Mouse (Mus musculus): Measurements from ENCODE around the gene Mta1. TPM values are rescaled to one million over a fixed set of nuclear protein-coding genes. Genes with fewer than 3 reads are reported as not detected.
A peak's percentile ranks its signal among the peaks of the same experiment; 100 is the strongest.

Mta1 gene
- polyA plus RNA-seq, 1 experiment: 101 TPM

DNA sequence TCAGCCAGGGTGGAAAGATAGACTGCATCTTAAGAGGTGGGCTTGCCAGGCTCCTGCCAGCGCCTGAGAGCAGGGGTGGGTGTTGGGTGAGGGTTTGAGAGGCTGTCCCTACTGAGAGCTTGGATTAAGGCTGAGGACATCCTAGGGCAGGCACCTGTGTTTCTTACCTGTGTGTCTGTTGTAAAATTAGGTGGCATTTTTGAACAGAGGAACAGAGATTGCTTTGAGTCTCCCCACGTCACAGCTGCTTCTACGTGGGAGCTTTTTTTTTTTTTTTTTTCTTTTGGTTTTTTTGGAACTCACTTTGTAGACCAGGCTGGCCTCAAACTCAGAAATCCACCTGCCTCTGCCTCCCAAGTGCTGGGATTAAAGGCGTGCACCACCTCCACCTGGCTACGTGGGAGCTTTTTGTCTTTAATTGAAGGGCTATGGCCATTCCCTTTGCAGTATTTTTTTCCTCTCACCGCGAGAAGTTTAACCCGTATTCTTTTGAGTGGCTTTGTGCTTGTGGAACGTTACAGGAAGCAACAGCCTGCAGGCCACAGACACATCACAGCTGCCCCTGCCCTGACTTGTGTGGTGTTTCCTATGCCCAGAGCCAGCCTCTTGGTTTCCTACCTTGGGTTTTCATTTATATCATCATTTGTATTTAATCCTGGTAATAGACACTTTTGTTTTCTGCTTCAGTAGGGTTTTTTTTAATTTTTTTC, 3.3 kb downstream of the Mta1 start:
- Histone ChIP-seq H3K4me2 (ENCODE audit: low read depth) (no peak overlapping the region), H3ac (ENCODE audit: control insufficient read depth, insufficient read length) (no peak overlapping the region), H3K4me3 (no peak overlapping the region), H3K79me2 (ENCODE audit: control insufficient read depth, insufficient read depth) (peaks cover 76% of the 10 kb centered on the region), H3K36me3 (ENCODE audit: control insufficient read depth, insufficient read depth) (no peaks in the 10 kb centered on the region), H3K27me3 (ENCODE audit: control insufficient read depth, insufficient read depth, insufficient read length) (no peaks in the 10 kb centered on the region)
- TF ChIP-seq E2F4 (IDR thresholded peaks at IDR 0.05; ENCODE audit: insufficient read depth) (no peak), MAX (IDR thresholded peaks at IDR 0.05; ENCODE audit: low read depth) (no peak), USF1 (IDR thresholded peaks at IDR 0.05; ENCODE audit: low read depth) (no peak), CEBPB (IDR thresholded peaks at IDR 0.05; ENCODE audit: insufficient read depth, poor library complexity, severe bottlenecking) (no peak)

- TF ChIP-seq MAX (IDR thresholded peaks at IDR 0.05; ENCODE audit: low read depth) (no peak), TCF3 (IDR thresholded peaks at IDR 0.05; ENCODE audit: insufficient read length, low read depth) (no peak), POLR2A (IDR thresholded peaks at IDR 0.05; ENCODE audit: insufficient read length, low read depth) (no peak), TCF12 (IDR thresholded peaks at IDR 0.05; ENCODE audit: insufficient read depth, poor library complexity, severe bottlenecking) (no peak), SRF (IDR thresholded peaks at IDR 0.05; ENCODE audit: control insufficient read depth, insufficient read length, low read depth) (no peak), CEBPB (IDR thresholded peaks at IDR 0.05; ENCODE audit: insufficient read depth, poor library complexity, severe bottlenecking) (no peak), REST (IDR thresholded peaks at IDR 0.05; ENCODE audit: insufficient read depth, insufficient read length) (no peak), MYOG (IDR thresholded peaks at IDR 0.05; ENCODE audit: control insufficient read depth in 1 of 3, insufficient read depth in 1 of 3, insufficient read length in 2 of 3, low read depth in 2 of 3) (no peak), E2F4 (IDR thresholded peaks at IDR 0.05; ENCODE audit: insufficient read depth) (no peak), USF1 (IDR thresholded peaks at IDR 0.05; ENCODE audit: low read depth) (no peak), MYOD1 (IDR thresholded peaks at IDR 0.05; ENCODE audit: control insufficient read depth in 1 of 3, insufficient read length in 2 of 3, low read depth in 2 of 3) (no peak), POLR2AphosphoS2 (IDR thresholded peaks at IDR 0.05; ENCODE audit: insufficient read length, low read depth) (no peak)
- no peak overlapping the region for H3K4me2 ChIP-seq (ENCODE audit: low read depth)
- H3K79me2 ChIP-seq (ENCODE audit: control insufficient read depth, insufficient read depth): peaks cover 86% of the 10 kb centered on the region
- H3K4me3 ChIP-seq: no peak overlapping the region
- H3K27me3 ChIP-seq (ENCODE audit: control insufficient read depth, insufficient read depth, insufficient read length): no peaks in the 10 kb centered on the region
- no peak overlapping the region for H3ac ChIP-seq (ENCODE audit: control insufficient read depth, insufficient read length)
- H3K36me3 ChIP-seq (ENCODE audit: control insufficient read depth, insufficient read depth): no peaks in the 10 kb centered on the region
Measured at GRCm38 (mm10) chr12:113102461-113102860, 4.4 kb downstream of the Mta1 start.

DNA sequence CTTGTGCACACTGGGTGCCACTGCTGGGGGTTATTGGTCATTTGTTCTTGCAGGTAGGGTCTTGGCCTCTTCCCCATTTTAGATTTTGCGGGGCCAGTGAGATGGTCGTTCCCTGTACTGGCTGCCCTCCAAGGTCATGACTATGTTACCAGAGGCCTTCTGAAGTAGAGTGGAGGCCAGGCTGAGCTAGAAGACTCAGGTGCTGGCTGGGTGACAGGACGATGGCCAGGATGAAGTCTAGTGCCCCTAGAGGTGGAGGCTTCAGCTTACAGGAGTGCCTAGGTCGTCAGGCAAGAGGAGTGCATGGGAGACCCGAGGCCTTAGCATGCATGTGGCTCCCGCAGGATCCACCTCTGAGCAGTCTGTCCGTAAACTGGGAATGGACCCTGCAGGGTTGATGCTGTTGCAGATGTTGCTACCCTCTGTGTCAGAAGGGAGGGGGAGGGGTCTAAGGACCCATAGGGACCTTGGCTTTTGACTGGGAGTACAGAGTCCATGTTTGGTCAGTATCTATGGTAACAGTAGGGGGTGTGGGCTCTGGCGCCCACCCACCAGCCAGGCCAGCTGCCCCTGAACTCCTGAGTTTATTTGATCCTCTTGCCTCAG, 5.9 kb downstream of the Mta1 start:
- Histone ChIP-seq H3K79me2 (ENCODE audit: control insufficient read depth, insufficient read depth) (peaks cover 98% of the 10 kb centered on the region), H3K4me2 (ENCODE audit: low read depth) (no peak overlapping the region), H3K4me3 (no peak overlapping the region), H3ac (ENCODE audit: control insufficient read depth, insufficient read length) (no peak overlapping the region), H3K36me3 (ENCODE audit: control insufficient read depth, insufficient read depth) (no peaks in the 10 kb centered on the region), H3K27me3 (ENCODE audit: control insufficient read depth, insufficient read depth, insufficient read length) (no peaks in the 10 kb centered on the region)
- TF ChIP-seq POLR2A (IDR thresholded peaks at IDR 0.05; ENCODE audit: insufficient read length, low read depth): no peak
- TF ChIP-seq POLR2AphosphoS2 (IDR thresholded peaks at IDR 0.05; ENCODE audit: insufficient read length, low read depth): no peak
- no peak for TF ChIP-seq SRF (IDR thresholded peaks at IDR 0.05; ENCODE audit: control insufficient read depth, insufficient read length, low read depth)
- TF ChIP-seq TCF12 (IDR thresholded peaks at IDR 0.05; ENCODE audit: insufficient read depth, poor library complexity, severe bottlenecking): no peak
- no peak for TF ChIP-seq TCF3 (IDR thresholded peaks at IDR 0.05; ENCODE audit: insufficient read length, low read depth)
- no peak for TF ChIP-seq MYOD1 (IDR thresholded peaks at IDR 0.05; ENCODE audit: control insufficient read depth in 1 of 3, insufficient read length in 2 of 3, low read depth in 2 of 3)
- TF ChIP-seq USF1 (IDR thresholded peaks at IDR 0.05; ENCODE audit: low read depth): no peak
- no peak for TF ChIP-seq MAX (IDR thresholded peaks at IDR 0.05; ENCODE audit: low read depth)
- no peak for TF ChIP-seq REST (IDR thresholded peaks at IDR 0.05; ENCODE audit: insufficient read depth, insufficient read length)
- TF ChIP-seq MYOG (IDR thresholded peaks at IDR 0.05; ENCODE audit: control insufficient read depth in 1 of 3, insufficient read depth in 1 of 3, insufficient read length in 2 of 3, low read depth in 2 of 3): no peak
- TF ChIP-seq E2F4 (IDR thresholded peaks at IDR 0.05; ENCODE audit: insufficient read depth): no peak
- no peak for TF ChIP-seq CEBPB (IDR thresholded peaks at IDR 0.05; ENCODE audit: insufficient read depth, poor library complexity, severe bottlenecking)

- Histone ChIP-seq H3K4me3 (no peak overlapping the region), H3K79me2 (ENCODE audit: control insufficient read depth, insufficient read depth) (peaks cover 89% of the 10 kb centered on the region), H3K27me3 (ENCODE audit: control insufficient read depth, insufficient read depth, insufficient read length) (no peaks in the 10 kb centered on the region), H3K4me2 (ENCODE audit: low read depth) (peak overlapping the region; percentile 35), H3ac (ENCODE audit: control insufficient read depth, insufficient read length) (no peak overlapping the region), H3K36me3 (ENCODE audit: control insufficient read depth, insufficient read depth) (no peaks in the 10 kb centered on the region)
- TF ChIP-seq MYOG (IDR thresholded peaks at IDR 0.05; ENCODE audit: control insufficient read depth in 1 of 3, insufficient read depth in 1 of 3, insufficient read length in 2 of 3, low read depth in 2 of 3) (no peak), CEBPB (IDR thresholded peaks at IDR 0.05; ENCODE audit: insufficient read depth, poor library complexity, severe bottlenecking) (no peak), TCF3 (IDR thresholded peaks at IDR 0.05; ENCODE audit: insufficient read length, low read depth) (no peak), USF1 (IDR thresholded peaks at IDR 0.05; ENCODE audit: low read depth) (no peak), E2F4 (IDR thresholded peaks at IDR 0.05; ENCODE audit: insufficient read depth) (no peak), MAX (IDR thresholded peaks at IDR 0.05; ENCODE audit: low read depth) (no peak), POLR2AphosphoS2 (IDR thresholded peaks at IDR 0.05; ENCODE audit: insufficient read length, low read depth) (no peak), POLR2A (IDR thresholded peaks at IDR 0.05; ENCODE audit: insufficient read length, low read depth) (no peak)
Measured at GRCm38 (mm10) chr12:113106386-113106785, 8.3 kb downstream of the Mta1 start.
